Mouse (Mus musculus) R1 (cell line): ENCODE data around the gene Gucd1.

Experiments
- DNase-seq: peaks from one replicate; pipeline ENCODE4 v3.0.0-alpha.2; 2018; ENCODE audit warnings: low read depth, low spot score

Gucd1 gene

GRCm38 (mm10) chr10:75327081-75327480, 190.7 kb downstream of the Gucd1 start:
- DNase-seq, result no peak

- no peak for DNase-seq
Observed at GRCm38 (mm10) chr10:75326553-75326952, 191.2 kb downstream of the Gucd1 start.

GRCm38 (mm10) chr10:75325821-75326220, 192.0 kb downstream of the Gucd1 start:
- no peak for DNase-seq

GRCm38 (mm10) chr10:75324391-75324790, 193.4 kb downstream of the Gucd1 start:
- DNase-seq, result no peak

- DNase-seq, result no peak
Observed at GRCm38 (mm10) chr10:75323986-75324385, 193.8 kb downstream of the Gucd1 start.

GRCm38 (mm10) chr10:75322966-75323365, 194.8 kb downstream of the Gucd1 start:
- no peak for DNase-seq

- no peak for DNase-seq
Observed at GRCm38 (mm10) chr10:75320321-75320720, 197.5 kb downstream of the Gucd1 start.

GRCm38 (mm10) chr10:75318206-75318605, 199.6 kb downstream of the Gucd1 start:
- DNase-seq, result no peak

GRCm38 (mm10) chr10:75316908-75317761, 200.6 kb downstream of the Gucd1 start:
- peak; percentile 69 for DNase-seq

- DNase-seq, result no peak
Observed at GRCm38 (mm10) chr10:75316872-75316907, 201.1 kb downstream of the Gucd1 start, which contains the start of gene Adora2a. TSS of gene Adora2a (plus strand) at chr10:75316877.

GRCm38 (mm10) chr10:75316472-75316871, 201.3 kb downstream of the Gucd1 start:
- peak; percentile 44 for DNase-seq

GRCm38 (mm10) chr10:75315756-75316155, 202.0 kb downstream of the Gucd1 start:
- DNase-seq, result no peak

GRCm38 (mm10) chr10:75314190-75314980, 203.4 kb downstream of the Gucd1 start:
- no peak for DNase-seq

GRCm38 (mm10) chr10:75312361-75312760, 205.4 kb downstream of the Gucd1 start:
- no peak for DNase-seq

- DNase-seq, result no peak
Observed at GRCm38 (mm10) chr10:75307130-75307529, 210.6 kb downstream of the Gucd1 start.

GRCm38 (mm10) chr10:75304413-75304812, 213.4 kb downstream of the Gucd1 start:
- no peak for DNase-seq

- DNase-seq, result no peak
Observed at GRCm38 (mm10) chr10:75304049-75304405, 213.7 kb downstream of the Gucd1 start.

- no peak for DNase-seq
Observed at GRCm38 (mm10) chr10:75303324-75304048, 214.3 kb downstream of the Gucd1 start.

- DNase-seq, result no peak
Observed at GRCm38 (mm10) chr10:75302536-75302935, 215.2 kb downstream of the Gucd1 start.

- no peak for DNase-seq
Observed at GRCm38 (mm10) chr10:75301937-75302336, 215.8 kb downstream of the Gucd1 start.

GRCm38 (mm10) chr10:75301195-75301806, 216.5 kb downstream of the Gucd1 start:
- DNase-seq, result no peak
